Mouse (Mus musculus) limb, embryonic 10.5 days (tissue): ENCODE data around the gene Dusp19. TPM values are rescaled to one million over a fixed set of nuclear protein-coding genes. Genes with fewer than 3 reads are reported as not detected.
A peak's percentile ranks its signal among the peaks of the same experiment; 100 is the strongest.

Experiments
- DNase-seq: peaks from one replicate; pipeline ENCODE4 v3.0.0-alpha.2; 2017; ENCODE audit warnings: low spot score
- H3K27ac ChIP-seq: fragments of 300-500 bp; sonication (generic); 2 replicates; pipeline ENCODE4 v1.5.1; 2016; ENCODE audit warnings: mild to moderate bottlenecking
- H3K27me3 ChIP-seq: fragments of 300-500 bp; sonication (generic); 2 replicates; pipeline ENCODE4 v1.6.1; 2016; ENCODE audit warnings: low read depth, mild to moderate bottlenecking; ENCODE audit not compliant: poor library complexity, severe bottlenecking
- H3K36me3 ChIP-seq: fragments of 300-500 bp; sonication (generic); 2 replicates; pipeline ENCODE4 v1.6.1; 2016; ENCODE audit warnings: mild to moderate bottlenecking, moderate library complexity
- H3K4me1 ChIP-seq: fragments of 300-500 bp; sonication (generic); 2 replicates; pipeline ENCODE4 v1.6.1; 2016
- H3K4me3 ChIP-seq: fragments of 300-500 bp; sonication (generic); 2 replicates; pipeline ENCODE4 v1.5.1; 2016; ENCODE audit warnings: mild to moderate bottlenecking, moderate library complexity
- H3K9me3 ChIP-seq: fragments of 300-500 bp; sonication (generic); replicated peaks from 2 replicates; pipeline ENCODE4 v1.6.1; 2016; ENCODE audit warnings: mild to moderate bottlenecking
- WGBS: fragments of 180-500 bp; shearing (Covaris S2); methylation state at CpG from one replicate; pipeline ENCODE4 v1.1.7; 2016; 5-methylcytosine and 5-hydroxymethylcytosine counted together
- polyA plus RNA-seq: library from polyadenylated mRNA; unstranded; fragments of >200 nt; fragmentation: Nextera tagmentation; extraction: Ambion mirVana; gene quantifications from 2 replicates; pipeline ENCODE4 v1.2.1, GENCODE M21; 2016

Gene Dusp19
- polyA plus RNA-seq, 1 experiment from 2014 or later, result 14.1 TPM

GRCm38 (mm10) chr2:80602756-80603155 is 14.1 kb upstream of the Dusp19 start:
- H3K27me3 ChIP-seq, result no peaks in the 10 kb centered on the region
- H3K36me3 ChIP-seq, result no peaks in the 10 kb centered on the region
- WGBS, result 93% methylated on average over 13 of the region's 13 CpGs
- no peak for DNase-seq
- H3K4me3 ChIP-seq, result no peak overlapping the region
- no peaks in the 10 kb centered on the region for H3K9me3 ChIP-seq
- H3K4me1 ChIP-seq, result no peaks in the 10 kb centered on the region
- no peak overlapping the region for H3K27ac ChIP-seq

- no peaks in the 10 kb centered on the region for H3K36me3 ChIP-seq
- H3K4me3 ChIP-seq, result no peak overlapping the region
- H3K27ac ChIP-seq, result no peak overlapping the region
- H3K9me3 ChIP-seq, result no peaks in the 10 kb centered on the region
- no peak for DNase-seq
- H3K4me1 ChIP-seq, result no peaks in the 10 kb centered on the region
- 92% methylated on average over 19 of the region's 19 CpGs for WGBS
- H3K27me3 ChIP-seq, result no peaks in the 10 kb centered on the region
Measured at GRCm38 (mm10) chr2:80603771-80604426, 12.9 kb upstream of the Dusp19 start.

GRCm38 (mm10) chr2:80612286-80612685 is 4.6 kb upstream of the Dusp19 start:
- no peak for DNase-seq
- no peak overlapping the region for H3K4me3 ChIP-seq
- no peaks in the 10 kb centered on the region for H3K36me3 ChIP-seq
- 78% methylated on average over 1 of the region's 1 CpGs for WGBS
- H3K27ac ChIP-seq, result no peak overlapping the region
- no peaks in the 10 kb centered on the region; the same call in 1 of the 2 replicates for H3K4me1 ChIP-seq
- no peaks in the 10 kb centered on the region for H3K27me3 ChIP-seq
- H3K9me3 ChIP-seq, result no peaks in the 10 kb centered on the region

GRCm38 (mm10) chr2:80612796-80613195 is 4.0 kb upstream of the Dusp19 start:
- DNase-seq, result no peak
- 92% methylated on average over 2 of the region's 2 CpGs for WGBS
- Histone ChIP-seq H3K4me1 (peaks cover 4% of the 10 kb centered on the region), H3K9me3 (no peaks in the 10 kb centered on the region), H3K27me3 (no peaks in the 10 kb centered on the region), H3K4me3 (no peak overlapping the region), H3K27ac (no peak overlapping the region), H3K36me3 (no peaks in the 10 kb centered on the region)

- Histone ChIP-seq H3K27ac (no peak overlapping the region), H3K27me3 (no peaks in the 10 kb centered on the region), H3K4me1 (peaks cover 12% of the 10 kb centered on the region), H3K36me3 (peaks cover 5% of the 10 kb centered on the region; the same call in 1 of the 2 replicates), H3K4me3 (no peak overlapping the region), H3K9me3 (no peaks in the 10 kb centered on the region)
- no peak for DNase-seq
- 86% methylated on average over 3 of the region's 3 CpGs for WGBS
Measured at GRCm38 (mm10) chr2:80618991-80619390, 2.1 kb downstream of the Dusp19 start.

- H3K36me3 ChIP-seq, result peaks cover 22% of the 10 kb centered on the region
- no peak overlapping the region for H3K27ac ChIP-seq
- WGBS, result 92% methylated on average over 3 of the region's 3 CpGs
- H3K9me3 ChIP-seq, result no peaks in the 10 kb centered on the region
- DNase-seq, result no peak
- no peaks in the 10 kb centered on the region for H3K27me3 ChIP-seq
- H3K4me3 ChIP-seq, result no peak overlapping the region
- H3K4me1 ChIP-seq, result peaks cover 12% of the 10 kb centered on the region
Measured at GRCm38 (mm10) chr2:80621921-80622320, 5.1 kb downstream of the Dusp19 start.

GRCm38 (mm10) chr2:80624523-80624922 is 7.7 kb downstream of the Dusp19 start:
- DNase-seq, result no peak
- peaks cover 22% of the 10 kb centered on the region for H3K36me3 ChIP-seq
- H3K4me3 ChIP-seq, result no peak overlapping the region
- H3K27me3 ChIP-seq, result no peaks in the 10 kb centered on the region
- peaks cover 4% of the 10 kb centered on the region; the same call in 1 of the 2 replicates for H3K4me1 ChIP-seq
- 94% methylated on average over 4 of the region's 4 CpGs for WGBS
- no peak overlapping the region for H3K27ac ChIP-seq
- no peaks in the 10 kb centered on the region for H3K9me3 ChIP-seq

GRCm38 (mm10) chr2:80632336-80633026 is 15.6 kb downstream of the Dusp19 start:
- no peaks in the 10 kb centered on the region for H3K9me3 ChIP-seq
- H3K4me1 ChIP-seq, result no peaks in the 10 kb centered on the region
- no peak overlapping the region for H3K27ac ChIP-seq
- H3K4me3 ChIP-seq, result no peak overlapping the region
- 93% methylated on average over 13 of the region's 13 CpGs for WGBS
- H3K27me3 ChIP-seq, result no peaks in the 10 kb centered on the region
- DNase-seq, result no peak
- no peaks in the 10 kb centered on the region for H3K36me3 ChIP-seq

- Histone ChIP-seq H3K36me3 (peaks cover 22% of the 10 kb centered on the region), H3K27ac (peak overlapping the region; percentile 87), H3K9me3 (no peaks in the 10 kb centered on the region), H3K4me1 (peaks cover 10% of the 10 kb centered on the region), H3K27me3 (no peaks in the 10 kb centered on the region), H3K4me3 (peak overlapping the region; percentile 93)
- WGBS, result under 1% methylated on average over 45 of the region's 45 CpGs
- peak; percentile 91 for DNase-seq
Measured at GRCm38 (mm10) chr2:80638364-80639241, 21.8 kb downstream of the Dusp19 start.

- no peak for DNase-seq
- H3K4me1 ChIP-seq, result peaks cover 10% of the 10 kb centered on the region
- H3K27me3 ChIP-seq, result no peaks in the 10 kb centered on the region
- peak overlapping the region; percentile 87 for H3K27ac ChIP-seq
- 19% methylated on average over 8 of the region's 8 CpGs for WGBS
- peaks cover 30% of the 10 kb centered on the region for H3K36me3 ChIP-seq
- no peaks in the 10 kb centered on the region for H3K9me3 ChIP-seq
- H3K4me3 ChIP-seq, result peak overlapping the region; percentile 93
Measured at GRCm38 (mm10) chr2:80639398-80639797, 22.6 kb downstream of the Dusp19 start.

- peaks cover 35% of the 10 kb centered on the region for H3K36me3 ChIP-seq
- H3K4me3 ChIP-seq, result peak overlapping the region; percentile 93
- 77% methylated on average over 3 of the region's 3 CpGs for WGBS
Measured at GRCm38 (mm10) chr2:80639864-80640263, 23.0 kb downstream of the Dusp19 start.

GRCm38 (mm10) chr2:80661414-80661813 is 44.6 kb downstream of the Dusp19 start:
- no peaks in the 10 kb centered on the region for H3K27me3 ChIP-seq
- H3K9me3 ChIP-seq, result no peaks in the 10 kb centered on the region
- no peak overlapping the region for H3K4me3 ChIP-seq
- DNase-seq, result no peak
- H3K27ac ChIP-seq, result no peak overlapping the region
- H3K36me3 ChIP-seq, result peaks cover 63% of the 10 kb centered on the region
- no peaks in the 10 kb centered on the region for H3K4me1 ChIP-seq

More at GRCm38 (mm10) chr2:80639864-80640263, 23.0 kb downstream of the Dusp19 start:
- no peak overlapping the region for H3K27ac ChIP-seq
- DNase-seq, result no peak
- H3K4me1 ChIP-seq, result peaks cover 10% of the 10 kb centered on the region
- H3K27me3 ChIP-seq, result no peaks in the 10 kb centered on the region
- H3K9me3 ChIP-seq, result no peaks in the 10 kb centered on the region

- 93% methylated on average over 2 of the region's 2 CpGs for WGBS
- Histone ChIP-seq H3K27ac (no peak overlapping the region), H3K9me3 (no peaks in the 10 kb centered on the region), H3K4me3 (no peak overlapping the region), H3K4me1 (no peaks in the 10 kb centered on the region), H3K27me3 (no peaks in the 10 kb centered on the region), H3K36me3 (peaks cover 61% of the 10 kb centered on the region)
- no peak for DNase-seq
Measured at GRCm38 (mm10) chr2:80662682-80663081, 45.8 kb downstream of the Dusp19 start.
